Mouse (Mus musculus): ENCODE results near the gene Gcnt2. TPM values are rescaled to one million over a fixed set of nuclear protein-coding genes. Genes with fewer than 3 reads are reported as not detected.
"Not testable (repeated sequence)": the region's sequence is repeated elsewhere in the genome, so short reads cannot be mapped to it uniquely, and the experiment has no call there.

The Gcnt2 gene
- polyA plus RNA-seq, 1 experiment from 2014 or later = 5.3 TPM

- ATAC-seq (ENCODE audit: low FRiP score, low TSS enrichment) = no peak
- H3K9ac ChIP-seq (replicated peaks; ENCODE audit: low read length) = no peak overlapping the region
- H3K4me2 ChIP-seq (ENCODE audit: low read length) = no peak overlapping the region
- 65% methylated on average over 5 of the region's 5 CpGs for WGBS
- no peak overlapping the region for H3K4me3 ChIP-seq (replicated peaks; ENCODE audit: low read depth, low read length)
- no peak overlapping the region for H3K27ac ChIP-seq (replicated peaks; ENCODE audit: low read depth, low read length)
- no peak for DNase-seq
- no peaks in the 10 kb centered on the region for H3K9me3 ChIP-seq (ENCODE audit: control insufficient read depth, low read length)
- no peaks in the 10 kb centered on the region for H3K36me3 ChIP-seq (ENCODE audit: control insufficient read depth, insufficient read depth, low read length)
- H3K27me3 ChIP-seq (ENCODE audit: control insufficient read depth, insufficient read depth, low read length) = no peaks in the 10 kb centered on the region
- H3K4me1 ChIP-seq (ENCODE audit: control insufficient read depth, insufficient read depth, low read length) = no peaks in the 10 kb centered on the region
Observed at GRCm38 (mm10) chr13:40972976-40973375, 113.4 kb downstream of the Gcnt2 start.

GRCm38 (mm10) chr13:40977609-40978008 lies 118.1 kb downstream of the Gcnt2 start:
- 11% methylated on average over 7 of the region's 7 CpGs for WGBS
- Histone ChIP-seq H3K36me3 (ENCODE audit: control insufficient read depth, insufficient read depth, low read length) (no peaks in the 10 kb centered on the region), H3K9me3 (ENCODE audit: control insufficient read depth, low read length) (no peaks in the 10 kb centered on the region), H3K4me2 (ENCODE audit: low read length) (no peak overlapping the region), H3K4me1 (ENCODE audit: control insufficient read depth, insufficient read depth, low read length) (no peaks in the 10 kb centered on the region), H3K9ac (replicated peaks; ENCODE audit: low read length) (no peak overlapping the region), H3K27me3 (ENCODE audit: control insufficient read depth, insufficient read depth, low read length) (no peaks in the 10 kb centered on the region), H3K27ac (replicated peaks; ENCODE audit: low read depth, low read length) (no peak overlapping the region), H3K4me3 (replicated peaks; ENCODE audit: low read depth, low read length) (no peak overlapping the region)
- peak; percentile 60 for DNase-seq
- ATAC-seq (ENCODE audit: low FRiP score, low TSS enrichment) = no peak

- WGBS = 83% methylated on average over 4 of the region's 4 CpGs
- H3K4me2 ChIP-seq (ENCODE audit: low read length) = no peak overlapping the region
- no peak for ATAC-seq (ENCODE audit: low FRiP score, low TSS enrichment)
- H3K36me3 ChIP-seq (ENCODE audit: control insufficient read depth, insufficient read depth, low read length) = no peaks in the 10 kb centered on the region
- no peaks in the 10 kb centered on the region for H3K4me1 ChIP-seq (ENCODE audit: control insufficient read depth, insufficient read depth, low read length)
- no peaks in the 10 kb centered on the region for H3K27me3 ChIP-seq (ENCODE audit: control insufficient read depth, insufficient read depth, low read length)
- H3K27ac ChIP-seq (replicated peaks; ENCODE audit: low read depth, low read length) = no peak overlapping the region
- H3K4me3 ChIP-seq (replicated peaks; ENCODE audit: low read depth, low read length) = no peak overlapping the region
- no peak overlapping the region for H3K9ac ChIP-seq (replicated peaks; ENCODE audit: low read length)
- H3K9me3 ChIP-seq (ENCODE audit: control insufficient read depth, low read length) = no peaks in the 10 kb centered on the region
- DNase-seq = no peak
Observed at GRCm38 (mm10) chr13:40978652-40979051, 119.1 kb downstream of the Gcnt2 start.

GRCm38 (mm10) chr13:40979321-40979720 lies 119.8 kb downstream of the Gcnt2 start:
- Histone ChIP-seq H3K9me3 (ENCODE audit: control insufficient read depth, low read length) (no peaks in the 10 kb centered on the region), H3K4me3 (replicated peaks; ENCODE audit: low read depth, low read length) (no peak overlapping the region), H3K27ac (replicated peaks; ENCODE audit: low read depth, low read length) (no peak overlapping the region), H3K27me3 (ENCODE audit: control insufficient read depth, insufficient read depth, low read length) (no peaks in the 10 kb centered on the region), H3K4me1 (ENCODE audit: control insufficient read depth, insufficient read depth, low read length) (no peaks in the 10 kb centered on the region), H3K4me2 (ENCODE audit: low read length) (no peak overlapping the region), H3K36me3 (ENCODE audit: control insufficient read depth, insufficient read depth, low read length) (no peaks in the 10 kb centered on the region), H3K9ac (replicated peaks; ENCODE audit: low read length) (no peak overlapping the region)
- ATAC-seq (ENCODE audit: low FRiP score, low TSS enrichment) (no peak), DNase-seq (no peak)
- WGBS = 62% methylated on average over 2 of the region's 2 CpGs

GRCm38 (mm10) chr13:40982759-40983158 lies 123.2 kb downstream of the Gcnt2 start:
- H3K4me3 ChIP-seq (replicated peaks; ENCODE audit: low read depth, low read length) = no peak overlapping the region
- no peak overlapping the region for H3K27ac ChIP-seq (replicated peaks; ENCODE audit: low read depth, low read length)
- H3K9me3 ChIP-seq (ENCODE audit: control insufficient read depth, low read length) = no peaks in the 10 kb centered on the region
- ATAC-seq (ENCODE audit: low FRiP score, low TSS enrichment) (no peak), DNase-seq (no peak)
- H3K9ac ChIP-seq (replicated peaks; ENCODE audit: low read length) = no peak overlapping the region
- no peaks in the 10 kb centered on the region for H3K4me1 ChIP-seq (ENCODE audit: control insufficient read depth, insufficient read depth, low read length)
- H3K36me3 ChIP-seq (ENCODE audit: control insufficient read depth, insufficient read depth, low read length) = no peaks in the 10 kb centered on the region
- no peaks in the 10 kb centered on the region for H3K27me3 ChIP-seq (ENCODE audit: control insufficient read depth, insufficient read depth, low read length)
- WGBS = 93% methylated on average over 1 of the region's 1 CpGs
- no peak overlapping the region for H3K4me2 ChIP-seq (ENCODE audit: low read length)

GRCm38 (mm10) chr13:40986081-40986480 lies 126.5 kb downstream of the Gcnt2 start:
- ATAC-seq (ENCODE audit: low FRiP score, low TSS enrichment) = no peak
- no peak overlapping the region for H3K4me2 ChIP-seq (ENCODE audit: low read length)
- no peaks in the 10 kb centered on the region for H3K36me3 ChIP-seq (ENCODE audit: control insufficient read depth, insufficient read depth, low read length)
- no peak overlapping the region for H3K9ac ChIP-seq (replicated peaks; ENCODE audit: low read length)
- 90% methylated on average over 5 of the region's 5 CpGs for WGBS
- no peak overlapping the region for H3K4me3 ChIP-seq (replicated peaks; ENCODE audit: low read depth, low read length)
- H3K27me3 ChIP-seq (ENCODE audit: control insufficient read depth, insufficient read depth, low read length) = no peaks in the 10 kb centered on the region
- no peak for DNase-seq
- no peaks in the 10 kb centered on the region for H3K4me1 ChIP-seq (ENCODE audit: control insufficient read depth, insufficient read depth, low read length)
- no peak overlapping the region for H3K27ac ChIP-seq (replicated peaks; ENCODE audit: low read depth, low read length)
- H3K9me3 ChIP-seq (ENCODE audit: control insufficient read depth, low read length) = no peaks in the 10 kb centered on the region

- H3K27ac ChIP-seq (replicated peaks; ENCODE audit: low read depth, low read length); ATAC-seq (ENCODE audit: low FRiP score, low TSS enrichment); H3K4me1 ChIP-seq (ENCODE audit: control insufficient read depth, insufficient read depth, low read length); H3K36me3 ChIP-seq (ENCODE audit: control insufficient read depth, insufficient read depth, low read length); H3K9ac ChIP-seq (replicated peaks; ENCODE audit: low read length); DNase-seq; H3K4me3 ChIP-seq (replicated peaks; ENCODE audit: low read depth, low read length); H3K4me2 ChIP-seq (ENCODE audit: low read length); H3K9me3 ChIP-seq (ENCODE audit: control insufficient read depth, low read length); H3K27me3 ChIP-seq (ENCODE audit: control insufficient read depth, insufficient read depth, low read length): not testable (repeated sequence)
- WGBS = 71% methylated on average over 4 of the region's 4 CpGs
Observed at GRCm38 (mm10) chr13:40987608-40988303, 128.2 kb downstream of the Gcnt2 start.

GRCm38 (mm10) chr13:40988418-40988817 lies 128.9 kb downstream of the Gcnt2 start:
- no peak overlapping the region for H3K4me3 ChIP-seq (replicated peaks; ENCODE audit: low read depth, low read length)
- H3K36me3 ChIP-seq (ENCODE audit: control insufficient read depth, insufficient read depth, low read length) = no peaks in the 10 kb centered on the region
- H3K4me2 ChIP-seq (ENCODE audit: low read length) = no peak overlapping the region
- ATAC-seq (ENCODE audit: low FRiP score, low TSS enrichment) (no peak), DNase-seq (no peak)
- no peaks in the 10 kb centered on the region for H3K9me3 ChIP-seq (ENCODE audit: control insufficient read depth, low read length)
- H3K4me1 ChIP-seq (ENCODE audit: control insufficient read depth, insufficient read depth, low read length) = no peaks in the 10 kb centered on the region
- 65% methylated on average over 2 of the region's 2 CpGs for WGBS
- no peaks in the 10 kb centered on the region for H3K27me3 ChIP-seq (ENCODE audit: control insufficient read depth, insufficient read depth, low read length)
- no peak overlapping the region for H3K27ac ChIP-seq (replicated peaks; ENCODE audit: low read depth, low read length)
- H3K9ac ChIP-seq (replicated peaks; ENCODE audit: low read length) = no peak overlapping the region

GRCm38 (mm10) chr13:40994487-40995263 lies 135.1 kb downstream of the Gcnt2 start:
- no peaks in the 10 kb centered on the region for H3K9me3 ChIP-seq (ENCODE audit: control insufficient read depth, low read length)
- no peak overlapping the region for H3K4me3 ChIP-seq (replicated peaks; ENCODE audit: low read depth, low read length)
- no peaks in the 10 kb centered on the region for H3K4me1 ChIP-seq (ENCODE audit: control insufficient read depth, insufficient read depth, low read length)
- no peak for ATAC-seq (ENCODE audit: low FRiP score, low TSS enrichment)
- H3K27me3 ChIP-seq (ENCODE audit: control insufficient read depth, insufficient read depth, low read length) = no peaks in the 10 kb centered on the region
- no peak overlapping the region for H3K4me2 ChIP-seq (ENCODE audit: low read length)
- no peak for DNase-seq
- H3K36me3 ChIP-seq (ENCODE audit: control insufficient read depth, insufficient read depth, low read length) = no peaks in the 10 kb centered on the region
- H3K9ac ChIP-seq (replicated peaks; ENCODE audit: low read length) = no peak overlapping the region
- no peak overlapping the region for H3K27ac ChIP-seq (replicated peaks; ENCODE audit: low read depth, low read length)
- 14% methylated on average over 8 of the region's 8 CpGs for WGBS

Data from midbrain, embryonic 14.5 days (tissue).